Mouse (Mus musculus) inflammation-experienced regulatory T-cells, adult 6 months (primary cell): Measurements from ENCODE around the gene Hmga1b. TPM values are rescaled to one million over a fixed set of nuclear protein-coding genes. Genes with fewer than 3 reads are reported as not detected.
A peak's percentile ranks its signal among the peaks of the same experiment; 100 is the strongest.
"Not testable (repeated sequence)": the region's sequence is repeated elsewhere in the genome, so short reads cannot be mapped to it uniquely, and the experiment has no call there.

Experiments used
- ATAC-seq: one replicate; pipeline ENCODE4 v1.8.0; 2017
- polyA plus RNA-seq, 3 experiments: library from polyadenylated mRNA; unstranded; fragments of 100-300 nt; shearing (Covaris generic); gene quantifications; one replicate each; pipeline ENCODE4 v1.2.1; 2017

Gene Hmga1b
- polyA plus RNA-seq, 3 experiments from 2014 or later = 24.1 to 64.8 (median 62.8) TPM

DNA sequence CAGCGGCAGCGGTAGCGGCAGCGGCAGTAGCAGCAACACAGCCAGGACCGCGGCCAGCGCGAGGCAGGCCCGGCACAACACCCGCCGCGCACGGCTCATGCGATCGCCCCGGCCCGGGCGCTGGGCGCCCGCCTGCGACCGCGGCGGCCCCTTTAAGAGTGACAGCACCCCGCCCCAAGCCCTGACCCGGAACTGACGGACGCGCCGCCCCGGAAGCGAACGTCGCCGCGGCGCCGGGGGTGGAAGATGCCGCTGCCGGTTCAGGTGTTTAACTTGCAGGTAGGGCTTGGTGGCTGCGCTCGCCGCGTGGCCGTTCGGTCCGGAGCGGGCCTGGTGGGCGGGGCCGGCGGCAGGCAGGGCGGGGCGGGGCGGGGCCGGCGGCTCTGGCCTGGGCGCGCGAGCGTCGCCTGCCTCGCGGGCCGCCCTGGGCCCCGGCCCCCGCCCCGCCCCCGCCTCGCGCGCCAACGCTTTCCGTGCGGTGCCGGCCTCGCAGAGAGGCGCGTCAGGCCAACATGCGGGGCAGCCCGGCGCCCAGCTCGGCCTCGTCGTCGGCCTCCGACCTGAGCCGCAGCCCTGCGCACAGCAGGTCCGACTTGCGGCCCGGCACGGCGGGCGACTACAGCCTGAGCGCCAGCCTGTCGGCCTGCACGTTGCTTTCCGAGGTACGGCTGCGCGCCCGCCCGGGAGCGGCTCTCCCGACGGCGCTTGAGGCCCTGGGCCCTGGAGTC is 21.6 kb downstream of the Hmga1b start, which contains the start of the genes Rfng and Gps1:
Rfng (minus strand) TSS at position 144 of the 728 bp plus-strand sequence.
Gps1 (plus strand) TSS at position 209 of the 728 bp plus-strand sequence.
- peak; percentile 92 for ATAC-seq

DNA sequence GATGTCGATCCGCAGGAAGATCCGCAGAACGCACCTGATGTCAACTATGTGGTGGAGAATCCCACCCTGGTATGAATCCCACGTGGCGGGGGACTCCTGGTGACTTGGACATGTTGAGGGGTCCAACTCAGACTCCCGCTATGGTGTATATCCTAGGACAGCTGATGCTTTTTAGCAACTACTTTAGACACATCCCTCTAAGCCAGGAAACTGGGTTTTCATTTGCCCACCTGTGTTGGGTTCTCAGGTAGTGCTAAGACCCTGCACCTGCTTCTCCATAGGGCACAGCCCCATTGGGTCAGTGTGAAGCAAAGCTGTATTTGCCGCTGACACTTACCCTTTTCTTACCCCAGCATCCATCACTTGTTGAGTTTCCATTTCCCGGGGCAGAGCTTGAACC is 22.6 kb downstream of the Hmga1b start:
- no peak for ATAC-seq

DNA sequence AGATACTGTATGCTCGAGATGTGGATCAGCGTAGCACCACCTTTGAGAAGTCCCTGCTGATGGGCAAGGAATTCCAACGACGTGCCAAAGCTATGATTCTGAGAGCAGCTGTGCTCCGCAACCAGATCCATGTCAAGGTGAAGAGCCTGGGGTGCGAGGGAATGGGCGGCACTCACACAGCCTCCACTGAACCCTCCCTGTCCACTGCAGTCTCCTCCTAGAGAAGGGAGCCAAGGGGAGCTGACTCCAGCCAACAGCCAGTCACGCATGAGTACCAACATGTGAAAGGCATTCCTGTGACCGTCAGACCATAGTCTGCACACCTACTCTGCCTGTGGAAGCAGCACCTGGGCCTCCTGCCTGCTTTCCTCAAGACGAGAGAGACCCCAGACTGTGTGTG is 25.9 kb downstream of the Hmga1b start:
- not testable (repeated sequence) for ATAC-seq

DNA sequence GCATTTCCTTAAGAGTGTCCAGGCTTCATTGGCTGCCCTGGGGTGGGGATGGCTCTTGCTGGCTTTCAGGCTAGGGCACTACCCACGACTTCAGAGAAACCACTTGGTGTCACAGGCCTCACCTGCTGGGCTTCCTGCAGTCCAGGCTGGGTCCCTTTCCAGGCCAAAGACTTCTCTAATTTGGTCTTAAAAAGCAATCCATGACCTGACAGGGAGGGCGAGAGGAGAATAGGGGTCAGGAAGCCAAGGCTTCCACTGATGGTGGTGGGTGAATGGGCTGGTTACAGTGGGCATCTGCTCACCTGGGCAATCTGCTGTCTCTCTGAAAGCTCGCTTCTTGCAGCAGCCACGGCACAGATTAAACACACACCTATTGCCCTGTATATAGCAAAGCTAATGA is 26.8 kb downstream of the Hmga1b start:
- ATAC-seq = no peak

DNA sequence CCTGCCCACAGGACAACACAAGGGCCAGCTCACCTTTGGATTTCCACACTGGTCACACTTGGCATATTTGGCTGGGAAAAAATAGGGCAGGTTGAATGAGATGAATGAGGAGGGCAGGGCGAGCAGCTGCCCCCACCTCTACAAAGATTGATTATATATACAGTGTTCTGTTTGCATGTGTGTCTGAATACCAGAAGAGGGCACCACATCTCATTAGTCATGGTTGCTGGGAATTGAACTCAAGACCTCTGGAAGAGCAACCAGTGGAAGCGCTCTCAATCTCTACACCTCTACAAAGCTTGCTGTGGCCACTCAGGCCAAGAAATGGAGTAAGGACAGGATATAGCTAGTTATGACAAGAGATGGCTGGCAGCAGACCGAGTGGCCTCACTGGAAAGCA is 27.2 kb downstream of the Hmga1b start:
- no peak for ATAC-seq

DNA sequence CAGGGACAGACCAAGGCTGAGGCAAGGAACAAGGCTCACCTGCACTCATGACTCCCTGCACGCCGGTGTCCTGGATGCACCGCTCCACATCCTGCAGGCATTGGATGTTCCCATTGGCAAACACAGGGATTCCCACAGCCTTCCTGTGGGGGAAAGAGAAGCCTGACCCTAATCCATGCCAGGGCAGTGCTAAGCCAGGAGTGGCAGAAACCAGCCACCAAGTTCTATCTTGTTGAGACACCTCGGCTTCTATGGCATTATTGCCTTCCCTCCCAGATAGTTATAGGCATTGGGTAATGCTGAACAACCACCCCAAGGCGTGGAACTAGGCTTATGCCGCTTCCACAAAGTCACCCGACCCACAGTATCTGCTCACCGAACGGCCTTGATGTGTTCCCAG is 30.1 kb downstream of the Hmga1b start:
- no peak for ATAC-seq

DNA sequence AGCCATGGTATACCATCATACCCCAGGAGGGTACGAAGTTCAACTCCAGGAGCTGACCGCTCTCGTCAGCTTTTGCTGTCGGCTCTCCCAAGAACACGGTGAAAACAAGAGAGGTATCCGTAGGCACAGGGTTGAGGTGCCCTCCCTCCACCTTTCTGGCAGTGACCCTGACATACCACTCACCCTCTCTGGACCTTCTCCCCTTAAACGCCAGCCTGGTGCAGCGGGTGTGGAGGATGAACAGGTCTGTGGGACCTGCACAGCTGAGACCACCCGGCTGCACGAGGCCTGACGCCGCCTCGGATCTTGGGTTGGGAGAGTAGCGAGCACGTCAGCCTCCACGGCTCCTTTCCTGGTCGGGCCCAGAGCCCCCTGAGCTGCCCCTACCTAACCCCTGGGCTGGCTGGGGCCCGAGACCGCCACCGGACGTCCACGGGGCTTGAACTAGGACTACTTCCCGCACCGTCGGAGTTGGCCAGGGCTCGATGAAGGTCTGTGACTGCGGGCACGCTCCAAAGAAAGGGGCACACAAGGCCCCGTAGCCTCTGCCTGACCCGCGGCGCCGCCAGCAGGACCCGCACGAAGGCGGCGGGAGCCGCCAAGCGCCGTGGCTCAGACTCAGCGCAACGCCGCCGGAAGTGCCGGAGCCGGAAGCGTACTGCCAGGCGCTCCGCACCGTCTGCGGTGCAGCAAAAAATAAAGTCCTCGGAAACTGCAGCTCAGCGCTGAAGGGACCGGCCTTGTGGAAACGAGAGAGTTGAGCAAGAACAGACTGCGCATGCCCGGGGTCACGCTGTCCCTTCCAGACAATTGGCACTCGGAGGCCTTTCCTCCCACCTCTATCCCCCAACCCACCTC is 33.4 kb downstream of the Hmga1b start, which contains the start of gene Dus1l:
Dus1l (minus strand) TSS at position 648 of the 858 bp plus-strand sequence.
- peak; percentile 87 for ATAC-seq

DNA sequence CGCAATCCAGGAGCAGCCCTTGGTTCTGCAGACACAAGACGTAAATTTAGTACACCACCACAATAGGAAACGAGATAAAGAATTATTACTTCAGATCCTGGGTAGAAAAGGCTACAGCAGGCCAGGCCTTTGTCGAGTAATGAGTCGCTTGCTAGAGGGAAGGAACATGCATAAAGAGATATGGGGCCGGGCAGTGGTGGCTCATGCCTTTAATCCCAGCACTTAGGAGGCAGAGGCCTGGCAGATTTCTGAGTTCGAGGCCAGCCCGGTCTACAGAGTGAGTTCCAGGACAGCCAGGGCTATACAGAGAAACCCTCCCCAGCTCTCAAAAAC is 34.0 kb downstream of the Hmga1b start:
- ATAC-seq = no peak

DNA sequence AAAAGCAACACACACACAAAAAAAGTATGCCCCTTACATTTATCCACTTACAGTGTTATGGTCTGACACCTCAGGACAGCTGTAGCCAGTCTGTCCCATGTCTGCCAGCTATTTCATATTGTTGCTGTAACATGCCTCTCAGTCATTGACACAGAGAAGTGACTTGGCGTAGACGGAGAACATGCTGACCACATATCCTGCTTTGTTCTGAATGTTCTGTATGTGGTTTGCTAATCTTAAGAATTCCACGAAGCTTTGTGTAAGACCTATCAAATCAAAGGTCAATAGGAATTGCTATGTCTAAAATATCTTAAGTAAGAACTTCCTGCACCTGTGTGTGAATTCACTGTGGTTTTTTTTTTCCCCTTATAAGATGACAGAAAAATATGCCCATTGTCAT is 35.6 kb downstream of the Hmga1b start:
- ATAC-seq = no peak

DNA sequence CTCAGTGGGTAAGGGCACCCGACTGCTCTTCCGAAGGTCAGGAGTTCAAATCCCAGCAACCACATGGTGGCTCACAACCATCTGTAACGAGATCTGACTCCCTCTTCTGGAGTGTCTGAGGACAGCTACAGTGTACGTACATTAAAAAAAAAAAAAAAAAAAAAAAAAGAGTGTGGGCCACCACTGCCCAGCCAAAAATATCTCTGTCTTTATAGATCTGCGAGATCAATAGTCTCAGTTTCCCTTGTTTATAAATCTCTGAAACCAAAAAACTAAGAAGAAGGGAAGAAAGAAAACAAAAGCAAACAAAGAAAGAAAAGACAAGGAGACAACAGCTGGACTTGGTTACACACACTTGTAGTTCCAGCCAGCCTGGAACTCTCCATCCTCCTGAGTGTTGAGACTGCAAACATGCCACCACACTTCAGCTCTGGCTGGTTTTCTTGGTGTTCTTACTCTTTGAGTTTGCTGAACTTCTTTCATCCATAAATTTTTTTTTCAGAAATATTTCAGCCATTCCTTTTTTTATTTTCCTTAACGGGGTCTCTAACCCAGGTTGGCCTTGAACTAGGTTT is 36.8 kb downstream of the Hmga1b start:
- no peak for ATAC-seq

DNA sequence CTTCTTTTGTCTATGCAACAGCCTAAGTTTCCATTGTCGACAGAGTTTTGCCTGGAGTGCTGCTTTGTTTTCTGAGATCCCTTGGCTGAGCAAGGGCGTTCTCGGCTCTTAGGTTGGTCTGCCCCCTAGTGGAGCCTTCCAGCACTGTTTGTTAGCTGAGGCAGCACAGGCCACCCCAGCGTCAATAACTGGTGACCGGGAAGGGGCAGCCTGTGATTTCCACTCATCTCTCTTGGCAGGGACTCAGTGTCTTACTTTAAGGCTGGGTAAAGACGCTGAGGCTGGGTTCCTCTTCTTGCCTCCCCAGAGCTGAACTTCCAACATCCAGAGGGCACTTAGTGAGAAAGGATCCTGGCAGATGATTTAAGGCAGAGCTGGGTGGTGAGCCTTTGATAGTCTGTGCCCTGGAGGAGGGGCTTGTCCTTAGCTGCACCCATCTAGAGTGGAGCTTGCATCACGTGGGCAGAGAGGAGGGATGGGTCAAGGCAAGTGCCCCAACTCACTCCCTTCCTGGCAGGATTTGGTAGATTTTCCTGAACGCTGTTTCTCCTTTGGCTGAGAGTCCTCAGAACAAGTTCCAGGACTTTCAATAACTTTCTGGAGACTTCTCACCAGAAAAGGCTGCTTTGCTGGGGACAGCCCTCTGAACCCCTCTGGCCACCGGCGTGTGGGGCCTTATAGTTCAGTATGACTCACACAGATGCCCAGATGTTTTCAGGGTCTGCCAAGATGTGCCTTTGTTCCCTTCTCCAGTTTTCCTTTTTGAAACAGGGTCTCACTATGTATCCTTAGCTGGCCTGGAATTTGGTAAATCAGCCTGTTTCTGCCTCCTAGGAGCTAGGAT is 37.7 kb downstream of the Hmga1b start:
- ATAC-seq = peak; percentile 60

DNA sequence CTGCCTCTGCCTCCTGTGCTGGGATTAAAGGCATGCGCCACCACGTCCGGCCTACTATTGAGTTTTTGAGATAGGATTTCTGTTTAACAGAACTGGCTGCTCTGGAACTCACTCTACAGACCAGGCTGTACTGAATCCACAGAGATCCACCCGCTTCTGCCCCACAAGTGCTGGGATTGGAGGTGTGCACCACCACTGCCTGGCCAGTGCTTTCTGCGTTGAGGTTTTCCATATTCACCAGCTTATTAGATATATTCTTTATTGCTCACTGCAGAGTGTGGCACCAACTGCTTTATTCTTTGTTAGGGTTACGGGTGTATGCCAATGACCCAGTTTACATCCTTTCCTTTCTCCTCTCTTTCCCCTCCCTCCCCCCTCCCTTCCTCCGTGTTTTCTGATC is 41.7 kb downstream of the Hmga1b start:
- no peak for ATAC-seq

DNA sequence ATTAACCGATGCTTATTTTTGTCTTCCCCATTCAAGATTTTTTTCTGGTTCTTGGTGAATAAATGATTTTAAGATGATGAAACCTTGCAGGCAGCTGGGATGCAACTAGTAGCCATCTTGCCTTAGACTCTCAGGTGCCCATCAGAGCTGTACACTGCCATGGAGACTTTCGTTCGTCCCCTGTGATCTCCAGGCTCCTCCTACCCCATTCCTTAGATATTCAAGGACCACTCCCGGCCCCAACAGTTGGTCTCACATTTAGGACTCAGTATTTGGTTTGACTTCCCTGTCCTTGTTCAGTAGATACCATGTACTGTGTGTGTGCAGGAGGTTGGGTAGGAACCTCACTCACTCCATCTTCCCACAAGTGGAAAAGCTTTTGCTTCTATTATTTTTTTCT is 42.2 kb downstream of the Hmga1b start:
- ATAC-seq = no peak

DNA sequence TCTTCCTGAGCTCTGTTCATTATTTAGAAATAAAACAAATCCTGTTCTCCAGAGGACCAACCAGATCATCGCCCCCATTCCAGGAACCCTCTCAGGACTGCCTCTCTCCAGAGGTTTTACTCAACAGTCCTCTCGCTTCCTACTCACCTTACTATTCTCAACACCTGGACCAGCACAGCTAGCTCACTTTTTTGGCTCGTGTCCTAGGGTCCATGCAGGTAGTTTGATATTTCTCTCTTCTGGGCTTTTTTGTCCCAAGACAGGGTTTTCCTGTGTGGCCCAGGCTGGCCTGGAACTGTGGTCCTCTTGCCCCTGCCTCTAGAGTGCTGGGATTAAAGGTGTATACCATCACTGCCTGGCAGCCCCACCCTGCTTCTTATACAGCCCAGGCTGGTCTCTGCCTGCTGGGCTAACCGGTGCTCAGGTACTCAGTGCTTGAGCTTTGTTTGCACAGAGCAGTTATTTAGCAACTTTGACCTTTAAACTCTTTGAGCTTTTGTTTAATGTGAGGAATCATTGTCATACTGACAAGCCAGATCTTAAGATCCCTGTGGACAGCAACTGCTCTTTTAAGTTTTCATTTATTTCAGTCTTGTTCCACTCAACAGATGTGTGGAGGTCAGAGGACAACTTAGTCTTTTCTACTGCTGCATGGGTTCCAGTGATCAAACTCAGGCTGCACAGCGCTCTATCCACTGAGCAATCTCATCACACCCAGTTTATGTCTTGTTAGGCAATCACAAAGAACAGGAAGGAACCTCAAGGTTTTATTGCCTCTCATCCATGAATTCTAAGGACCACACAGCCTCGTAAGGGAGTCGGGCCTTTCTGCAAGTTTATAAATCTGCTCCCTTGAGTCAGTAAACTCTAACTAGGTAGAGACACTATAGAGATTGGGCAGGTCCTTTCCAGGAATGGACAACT is 43.0 kb downstream of the Hmga1b start:
- no peak for ATAC-seq

DNA sequence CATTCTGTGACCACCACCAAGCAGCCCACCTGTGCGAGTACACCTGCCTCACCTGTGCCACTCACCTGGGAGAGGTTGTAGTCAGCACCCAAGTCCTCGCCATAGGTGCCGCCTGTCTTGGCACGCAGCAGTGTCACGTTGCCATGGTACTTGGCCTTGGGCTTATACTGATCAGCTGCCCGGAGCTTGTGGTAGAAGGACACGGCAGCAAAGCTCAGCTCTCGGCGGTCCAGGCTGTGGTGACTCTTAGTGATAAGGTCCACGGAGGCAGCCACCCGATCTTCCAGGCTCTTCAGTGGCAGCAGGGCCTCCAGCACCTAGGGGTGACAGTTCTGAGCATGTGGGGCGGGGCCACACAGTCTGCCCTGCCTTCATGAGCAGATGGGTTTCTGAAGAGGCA is 45.4 kb downstream of the Hmga1b start:
- ATAC-seq = no peak

DNA sequence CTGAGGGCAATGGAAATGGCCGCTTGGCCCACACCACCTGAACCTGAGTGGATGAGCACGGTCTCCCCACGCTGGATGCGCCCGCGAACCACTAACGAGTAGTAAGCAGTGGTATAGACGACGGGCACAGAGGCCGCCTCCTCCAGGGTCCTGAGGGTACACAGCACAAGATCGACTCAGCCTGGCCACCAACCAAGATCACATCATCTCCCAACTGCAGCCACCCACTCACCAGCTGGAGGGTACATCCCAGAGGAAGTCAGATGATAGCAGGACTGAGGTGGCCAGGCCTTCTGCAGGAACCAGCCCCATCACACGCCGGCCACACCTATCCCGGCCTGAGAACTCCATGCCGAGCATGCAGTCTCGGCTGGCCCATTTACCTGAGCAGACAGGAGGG is 49.5 kb downstream of the Hmga1b start:
- ATAC-seq = no peak

Other genes starting within 250 kb of the Hmga1b start
- not detected for gene Gcgr, start 232.1 kb upstream of the Hmga1b start, polyA plus RNA-seq
- 100 to 1,000 TPM in 2 of 3 experiments, 10 to 100 TPM in 1; 93.4 to 136 (median 107) TPM for gene Mcrip1, start 213.1 kb upstream of the Hmga1b start, polyA plus RNA-seq
- gene Ppp1r27, start 211.7 kb upstream of the Hmga1b start, polyA plus RNA-seq = not detected
- gene P4hb, start 189.5 kb upstream of the Hmga1b start, polyA plus RNA-seq = 100 to 1,000 TPM; 135 to 164 (median 149) TPM
- 100 to 1,000 TPM; 624 to 862 (median 685) TPM for gene Arhgdia, start 181.2 kb upstream of the Hmga1b start, polyA plus RNA-seq
- 10 to 100 TPM; 15.8 to 76.9 (median 47.7) TPM for gene Alyref, start 164.4 kb upstream of the Hmga1b start, polyA plus RNA-seq
- 100 to 1,000 TPM; 110 to 147 (median 129) TPM for gene Anapc11, start 164.4 kb upstream of the Hmga1b start, polyA plus RNA-seq
- gene Npb, start 154.3 kb upstream of the Hmga1b start, polyA plus RNA-seq = 1 to 10 TPM in 1 of 3 experiments, under 1 TPM in 1, not detected in 1; 0.67 to 1.4 TPM
- gene Pcyt2, start 144.9 kb upstream of the Hmga1b start, polyA plus RNA-seq = 100 to 1,000 TPM in 2 of 3 experiments, 10 to 100 TPM in 1; 66.1 to 124 (median 113) TPM
- 10 to 100 TPM; 55.1 to 61.4 (median 60.4) TPM for gene Sirt7, start 137.6 kb upstream of the Hmga1b start, polyA plus RNA-seq
- gene Mafg, start 129.2 kb upstream of the Hmga1b start, polyA plus RNA-seq = 10 to 100 TPM; 15.3 to 15.8 (median 15.5) TPM
- gene Pycr1, start 119.0 kb upstream of the Hmga1b start, polyA plus RNA-seq = 1 to 10 TPM in 1 of 3 experiments, under 1 TPM in 1, not detected in 1; 0.86 to 1.7 TPM
- not detected for gene Myadml2, start 114.6 kb upstream of the Hmga1b start, polyA plus RNA-seq
- gene Notum, start 101.6 kb upstream of the Hmga1b start, polyA plus RNA-seq = not detected
- 100 to 1,000 TPM in 1 of 3 experiments, 10 to 100 TPM in 2; 79.4 to 107 (median 86.2) TPM for gene Aspscr1, start 89.8 kb upstream of the Hmga1b start, polyA plus RNA-seq
- 100 to 1,000 TPM; 154 to 181 (median 169) TPM for gene Cenpx, start 49.1 kb upstream of the Hmga1b start, polyA plus RNA-seq
- 10 to 100 TPM; 19.4 to 39.4 (median 20.8) TPM for gene Lrrc45, start 48.9 kb upstream of the Hmga1b start, polyA plus RNA-seq
- gene Rac3, start 41.3 kb upstream of the Hmga1b start, polyA plus RNA-seq = not detected
- gene Dcxr, start 35.5 kb upstream of the Hmga1b start, polyA plus RNA-seq = 10 to 100 TPM; 20.5 to 29.7 (median 26.5) TPM
- not detected for gene Cbr2, start 30.7 kb upstream of the Hmga1b start, polyA plus RNA-seq
- 1 to 10 TPM; 3.5 to 4.4 (median 3.7) TPM for gene Rfng, start 21.4 kb downstream of the Hmga1b start, polyA plus RNA-seq
- 100 to 1,000 TPM; 121 to 154 (median 127) TPM for gene Gps1, start 21.5 kb downstream of the Hmga1b start, polyA plus RNA-seq
- gene Dus1l, start 33.6 kb downstream of the Hmga1b start, polyA plus RNA-seq = 10 to 100 TPM; 30.4 to 34.4 (median 34.3) TPM
- gene Fasn, start 61.8 kb downstream of the Hmga1b start, polyA plus RNA-seq = 10 to 100 TPM; 22.7 to 31.3 (median 29.4) TPM
- gene Ccdc57, start 170.1 kb downstream of the Hmga1b start, polyA plus RNA-seq = under 1 TPM; 0.35 to 0.45 (median 0.42) TPM
- 1 to 10 TPM; 2.9 to 4.0 (median 3.4) TPM for gene Slc16a3, start 185.7 kb downstream of the Hmga1b start, polyA plus RNA-seq
- gene Csnk1d, start 228.5 kb downstream of the Hmga1b start, polyA plus RNA-seq = 10 to 100 TPM; 56.0 to 64.3 (median 61.4) TPM